Mouse (Mus musculus) small intestine, adult 2 months (tissue): ENCODE data around the gene Gm10197.

ENCODE experiments used
- CTCF ChIP-seq: fragments of 200-500 bp; IDR thresholded peaks from 2 replicates; pipeline ENCODE4 v1.5.1; 2012; ENCODE audit warnings: low read depth, mild to moderate bottlenecking, control low read depth, inconsistent platforms, low read length, moderate library complexity, mixed read lengths; ENCODE audit not compliant: insufficient replicate concordance, insufficient read length; ENCODE audit errors: extremely low read depth
- POLR2A ChIP-seq: fragments of 200-500 bp; IDR thresholded peaks from 2 replicates; pipeline ENCODE4 v1.6.1; 2012; ENCODE audit warnings: low read depth, mild to moderate bottlenecking, control low read depth, inconsistent platforms, low read length, moderate library complexity

- peak; percentile 16; the same call in 1 of the 2 replicates for TF ChIP-seq CTCF
- no peak for TF ChIP-seq POLR2A
Measured at GRCm38 (mm10) chr19:53394552-53394951, 23.0 kb upstream of the Gm10197 start.
